Mouse (Mus musculus) E14TG2a.4 (cell line): ENCODE measurements around the gene Gm13289.
"Not testable (repeated sequence)": the region's sequence is repeated elsewhere in the genome, so short reads cannot be mapped to it uniquely, and the experiment has no call there.

Experiments used
- H3K27me3 ChIP-seq: 2 replicates; pipeline ENCODE4 v1.6.1; 2014; ENCODE audit warnings: low read length, control low read depth; ENCODE audit not compliant: insufficient read depth
- H3K36me3 ChIP-seq: 2 replicates; pipeline ENCODE4 v1.6.1; 2014; ENCODE audit warnings: low read length, control low read depth; ENCODE audit not compliant: insufficient read depth
- H3K4me1 ChIP-seq: replicated peaks from 2 replicates; pipeline ENCODE4 v1.6.1; 2014; ENCODE audit warnings: low read depth, low read length, control low read depth
- H3K4me3 ChIP-seq: replicated peaks from 2 replicates; pipeline ENCODE4 v1.5.1; 2014; ENCODE audit warnings: mild to moderate bottlenecking, low read length
- H3K9me3 ChIP-seq: 2 replicates; pipeline ENCODE4 v1.6.1; 2014; ENCODE audit warnings: low read length, control low read depth
- CTCF ChIP-seq: conservative IDR thresholded peaks from 2 replicates; pipeline ENCODE4 v1.5.1; 2014; ENCODE audit warnings: low read length
- NANOG ChIP-seq: IDR thresholded peaks from 2 replicates; pipeline ENCODE4 v1.6.1; 2014; ENCODE audit warnings: borderline replicate concordance, low read length, mixed read lengths
- POU5F1 ChIP-seq: IDR thresholded peaks from 2 replicates; pipeline ENCODE4 v1.6.1; 2014; ENCODE audit warnings: low read length, borderline replicate concordance

Gene Gm13289

DNA sequence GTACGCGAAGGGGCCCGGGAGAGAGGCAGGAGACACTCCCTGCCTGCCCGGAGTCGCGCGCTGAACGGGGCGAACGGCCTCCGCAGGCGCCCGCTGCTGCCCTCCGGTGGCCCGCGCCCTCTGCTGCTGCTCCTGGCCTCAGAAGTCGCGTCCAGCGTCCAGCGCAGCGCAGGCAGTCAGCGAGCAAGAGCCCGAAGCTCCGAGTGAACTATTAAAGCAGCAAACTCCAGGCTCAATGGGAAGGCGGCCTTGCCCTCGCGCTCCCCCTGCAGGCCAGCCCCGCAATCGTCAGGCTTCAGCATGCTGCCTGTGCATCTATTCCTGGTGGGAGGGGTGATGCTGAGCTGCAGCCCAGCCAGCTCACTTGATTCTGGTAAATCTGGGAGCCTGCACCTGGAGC lies at the start of gene Gm13289:
Gene Gm13289 (plus strand): TSS at position 301 of the 400 bp plus-strand sequence.
- H3K4me1 ChIP-seq, H3K9me3 ChIP-seq, H3K4me3 ChIP-seq, H3K27me3 ChIP-seq, H3K36me3 ChIP-seq: not testable (repeated sequence)

DNA sequence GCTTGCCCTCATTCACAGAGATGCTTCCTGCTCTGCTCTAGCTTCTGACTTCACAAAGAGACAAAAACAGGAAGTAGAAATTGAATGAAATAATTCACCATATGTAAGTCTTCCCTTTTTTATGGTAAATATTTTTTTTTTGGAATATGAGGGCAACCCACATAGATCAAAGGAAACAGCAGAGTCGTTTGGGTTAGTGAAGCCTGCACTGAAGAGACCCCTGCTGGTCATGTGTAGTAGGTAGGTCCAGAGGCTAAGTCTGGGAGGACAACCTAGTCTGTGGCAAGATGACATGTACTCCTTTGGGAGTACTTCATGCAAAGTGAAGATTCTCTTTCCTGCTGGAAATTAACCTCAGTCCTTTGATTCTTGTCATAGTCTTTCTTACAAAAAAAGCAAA lies 49.4 kb upstream of the Gm13289 start:
- peaks cover 72% of the 10 kb centered on the region for H3K9me3 ChIP-seq
- no peaks in the 10 kb centered on the region for H3K27me3 ChIP-seq
- H3K36me3 ChIP-seq = no peaks in the 10 kb centered on the region
- no peak for TF ChIP-seq POU5F1
- no peak for TF ChIP-seq CTCF
- TF ChIP-seq NANOG = no peak
- no peaks in the 10 kb centered on the region for H3K4me1 ChIP-seq
- H3K4me3 ChIP-seq = no peak overlapping the region

DNA sequence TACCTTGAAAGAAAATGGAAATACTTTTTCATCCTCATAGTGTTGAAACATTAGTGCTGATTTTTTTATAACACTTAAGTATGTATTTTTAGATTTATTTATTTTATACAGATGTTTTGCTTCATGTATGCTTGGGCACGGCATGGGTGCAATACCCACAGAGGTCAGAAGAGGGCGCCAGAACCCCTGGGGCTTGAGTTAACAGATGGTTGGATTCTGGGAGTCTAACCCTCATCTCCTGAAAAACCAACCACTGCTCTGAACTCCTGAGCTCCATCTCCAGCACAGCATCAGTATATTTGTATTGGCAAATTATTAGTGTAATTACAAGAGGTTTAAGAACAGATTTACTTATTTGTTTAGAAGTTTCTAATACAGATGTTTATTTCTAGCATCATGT lies 38.2 kb upstream of the Gm13289 start:
- Histone ChIP-seq H3K36me3 (no peaks in the 10 kb centered on the region), H3K27me3 (0 out of 2 replicates have a peak, but pooled peaks cover 6% of the 10 kb centered on the region), H3K4me1 (no peaks in the 10 kb centered on the region), H3K4me3 (no peak overlapping the region), H3K9me3 (peaks cover 24% of the 10 kb centered on the region)
- TF ChIP-seq CTCF (peak; percentile 99), NANOG (no peak)

DNA sequence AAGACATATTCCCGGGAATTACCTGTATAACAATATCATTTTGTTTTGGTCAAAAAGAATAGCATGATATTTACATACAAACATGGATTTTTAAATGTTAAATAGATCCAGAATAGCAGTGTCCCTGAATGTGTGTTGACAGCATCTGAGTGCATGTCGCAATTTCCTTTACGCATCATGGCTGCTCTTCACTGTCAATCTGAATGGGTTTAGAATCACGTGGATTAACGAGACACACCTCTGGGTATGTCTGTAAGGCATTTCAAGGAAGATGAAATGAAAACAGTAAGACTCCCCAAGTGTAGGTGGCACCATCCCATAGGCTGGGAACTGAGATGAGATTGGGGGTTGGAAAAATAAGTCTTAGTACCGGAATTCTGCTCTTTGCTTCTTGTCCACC lies 37.7 kb upstream of the Gm13289 start:
- H3K9me3 ChIP-seq = peaks cover 19% of the 10 kb centered on the region
- H3K36me3 ChIP-seq = no peaks in the 10 kb centered on the region
- H3K4me1 ChIP-seq = no peaks in the 10 kb centered on the region
- no peak overlapping the region for H3K4me3 ChIP-seq
- 0 out of 2 replicates have a peak, but pooled peaks cover 6% of the 10 kb centered on the region for H3K27me3 ChIP-seq
- no peak for TF ChIP-seq CTCF
- TF ChIP-seq POU5F1 = no peak
- no peak for TF ChIP-seq NANOG

DNA sequence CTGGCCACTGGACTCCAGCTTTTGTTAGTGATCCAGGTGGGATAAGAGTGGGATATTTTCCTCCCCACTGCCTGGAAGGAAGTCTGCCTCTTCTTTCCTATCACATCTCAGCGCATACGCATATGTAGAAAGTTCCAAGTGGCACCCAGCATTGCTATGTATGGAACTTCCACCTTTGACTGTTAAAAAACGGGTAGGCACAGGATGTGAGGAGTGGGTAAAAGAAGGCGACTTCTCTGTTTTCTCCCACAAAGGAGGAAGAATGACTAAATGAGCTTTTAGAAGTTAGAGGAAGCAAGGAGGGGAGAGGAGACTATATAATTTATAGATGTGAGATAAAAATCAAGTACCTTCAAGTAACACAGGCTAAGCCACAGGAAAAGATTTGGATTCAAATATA lies 35.3 kb upstream of the Gm13289 start:
- peaks cover 6% of the 10 kb centered on the region; the same call in 1 of the 2 replicates for H3K4me1 ChIP-seq
- TF ChIP-seq NANOG = no peak
- TF ChIP-seq CTCF = no peak
- H3K9me3 ChIP-seq = no peaks in the 10 kb centered on the region
- 0 out of 2 replicates have a peak, but pooled peaks cover 4% of the 10 kb centered on the region for H3K27me3 ChIP-seq
- H3K36me3 ChIP-seq = no peaks in the 10 kb centered on the region
- H3K4me3 ChIP-seq = no peak overlapping the region

DNA sequence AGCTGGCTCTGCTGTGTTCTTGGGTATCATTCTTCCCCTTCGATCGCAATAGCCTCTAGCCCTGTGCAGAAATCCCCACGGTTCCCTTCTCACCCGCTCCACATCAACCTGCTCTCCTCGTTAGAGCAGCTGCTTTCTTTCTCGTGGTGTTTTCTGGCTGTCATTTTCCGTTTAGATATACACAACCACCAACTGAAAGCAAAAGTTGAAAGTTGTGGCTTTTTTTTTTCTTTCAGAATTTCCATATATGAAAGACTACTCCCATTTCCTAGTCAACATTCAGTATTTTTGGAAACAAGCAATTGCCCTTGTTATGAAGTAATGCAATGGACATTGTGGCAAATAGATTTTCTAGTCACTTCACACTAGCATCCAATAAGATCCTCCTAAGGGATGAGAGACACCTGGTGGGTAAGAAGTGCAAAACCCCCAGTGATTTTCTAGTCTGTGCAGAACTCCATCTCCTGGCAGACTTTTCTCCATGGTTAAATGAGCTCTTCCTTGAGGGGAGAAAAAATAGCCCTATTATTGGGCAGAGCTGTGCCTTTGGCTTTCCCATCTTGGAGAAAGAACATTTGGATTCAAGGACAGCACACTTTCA lies 33.9 kb upstream of the Gm13289 start:
- no peak for TF ChIP-seq CTCF
- no peak for TF ChIP-seq NANOG
- no peak for TF ChIP-seq POU5F1
- Histone ChIP-seq H3K4me3 (no peak overlapping the region), H3K4me1 (peaks cover 6% of the 10 kb centered on the region; the same call in 1 of the 2 replicates), H3K36me3 (no peaks in the 10 kb centered on the region), H3K27me3 (0 out of 2 replicates have a peak, but pooled peaks cover 3% of the 10 kb centered on the region), H3K9me3 (no peaks in the 10 kb centered on the region)

DNA sequence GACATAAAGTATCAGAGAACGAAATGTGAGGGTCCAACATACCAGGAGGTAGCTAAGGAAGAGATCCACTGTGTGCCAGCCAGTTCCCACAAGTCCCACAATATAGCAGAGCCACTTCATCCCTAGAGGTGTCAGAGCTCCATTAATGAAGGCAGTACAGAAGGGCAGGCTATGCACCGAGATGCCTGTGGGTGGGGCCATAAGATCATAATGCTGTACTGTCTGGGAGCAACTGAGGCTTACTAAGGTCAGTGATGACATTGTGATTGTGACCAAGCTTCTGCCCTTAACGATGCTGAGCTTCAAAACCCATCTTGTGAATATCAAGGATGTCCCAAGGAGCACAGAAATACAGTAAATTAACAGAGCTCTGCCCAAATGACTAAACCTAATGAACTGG lies 32.5 kb upstream of the Gm13289 start:
- no peak for TF ChIP-seq NANOG
- no peak for TF ChIP-seq POU5F1
- no peak for TF ChIP-seq CTCF
- Histone ChIP-seq H3K27me3 (0 out of 2 replicates have a peak, but pooled peaks cover under 1% of the 10 kb centered on the region), H3K4me3 (no peak overlapping the region), H3K4me1 (peaks cover 6% of the 10 kb centered on the region; the same call in 1 of the 2 replicates), H3K36me3 (no peaks in the 10 kb centered on the region), H3K9me3 (no peaks in the 10 kb centered on the region)

- H3K4me3 ChIP-seq = no peak overlapping the region
- TF ChIP-seq CTCF (no peak), POU5F1 (no peak), NANOG (no peak)
- no peaks in the 10 kb centered on the region for H3K36me3 ChIP-seq
- no peaks in the 10 kb centered on the region for H3K27me3 ChIP-seq
- peaks cover 6% of the 10 kb centered on the region; the same call in 1 of the 2 replicates for H3K4me1 ChIP-seq
- H3K9me3 ChIP-seq = peaks cover 12% of the 10 kb centered on the region
These were observed 26.8 kb upstream of the Gm13289 start for GRCm38 (mm10) chr4:88749926-88750325.

GRCm38 (mm10) chr4:88754818-88755340 lies 21.8 kb upstream of the Gm13289 start, which contains the start of gene Gm13271:
Gene Gm13271 (plus strand): TSS chr4:88754868.
- not testable (repeated sequence) for H3K4me1 ChIP-seq, H3K36me3 ChIP-seq, H3K4me3 ChIP-seq
- Histone ChIP-seq H3K9me3 (peaks cover 11% of the 10 kb centered on the region), H3K27me3 (peaks cover 19% of the 10 kb centered on the region)

- not testable (repeated sequence) for H3K4me3 ChIP-seq, H3K4me1 ChIP-seq, H3K36me3 ChIP-seq, H3K9me3 ChIP-seq
- peaks cover 19% of the 10 kb centered on the region for H3K27me3 ChIP-seq
These were observed 19.9 kb upstream of the Gm13289 start for GRCm38 (mm10) chr4:88756581-88757513.

- not testable (repeated sequence) for H3K4me3 ChIP-seq, H3K36me3 ChIP-seq, H3K4me1 ChIP-seq, H3K9me3 ChIP-seq
- H3K27me3 ChIP-seq = peaks cover 22% of the 10 kb centered on the region
These were observed 19.1 kb upstream of the Gm13289 start for GRCm38 (mm10) chr4:88757628-88758031.

DNA sequence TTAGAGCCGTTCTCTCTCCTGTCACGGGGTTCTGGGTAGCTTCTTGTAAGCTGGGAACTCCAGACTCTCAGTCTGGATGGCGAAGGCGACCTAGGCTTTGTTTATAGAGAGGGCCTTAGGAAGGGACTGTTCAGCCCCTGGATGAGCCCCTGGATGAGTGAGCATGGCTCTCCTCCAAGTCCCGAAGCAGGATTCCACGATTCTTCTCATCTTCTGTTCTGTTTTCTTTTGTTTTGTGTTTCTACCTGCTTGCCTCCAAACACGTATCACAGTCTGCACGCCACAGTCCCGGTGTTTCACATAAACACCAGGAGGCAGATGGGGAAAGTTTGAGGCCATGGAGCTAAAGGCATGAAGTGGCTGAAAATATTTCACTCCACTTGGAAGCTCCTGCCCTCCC lies 18.0 kb upstream of the Gm13289 start:
- H3K4me3 ChIP-seq, H3K36me3 ChIP-seq, H3K9me3 ChIP-seq, H3K4me1 ChIP-seq: not testable (repeated sequence)
- peaks cover 22% of the 10 kb centered on the region for H3K27me3 ChIP-seq
